Mouse (Mus musculus) 3134 (cell line): ENCODE measurements around the gene Prkce.

Experiments
- DNase-seq: peaks from one replicate; pipeline ENCODE4 v3.0.0-alpha.2; 2011; ENCODE audit warnings: low spot score; ENCODE audit not compliant: insufficient read length; ENCODE audit errors: extremely low read depth

The Prkce gene

GRCm38 (mm10) chr17:86354896-86355295 lies 187.3 kb downstream of the Prkce start:
- DNase-seq: no peak

DNA sequence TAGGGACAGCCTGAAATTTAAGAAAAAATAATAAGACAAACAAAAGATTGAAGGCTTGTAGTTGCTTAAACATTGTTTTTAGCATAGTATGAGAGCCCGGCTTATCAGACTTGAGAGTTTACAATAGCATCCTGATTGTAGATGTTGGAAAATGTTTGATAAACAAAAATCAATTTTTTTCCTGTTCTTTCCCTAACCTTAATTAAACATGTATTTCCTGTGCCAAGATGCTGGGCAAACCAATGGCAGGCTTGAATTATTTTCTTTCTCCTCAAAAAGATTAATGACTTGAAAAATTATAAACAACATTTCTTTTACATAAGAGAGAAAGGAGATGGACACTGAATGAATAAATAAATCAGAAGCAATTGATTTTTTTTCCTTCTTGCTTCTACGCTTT lies 187.7 kb downstream of the Prkce start:
- DNase-seq: no peak

GRCm38 (mm10) chr17:86355772-86356451 lies 188.3 kb downstream of the Prkce start:
- DNase-seq: no peak

DNA sequence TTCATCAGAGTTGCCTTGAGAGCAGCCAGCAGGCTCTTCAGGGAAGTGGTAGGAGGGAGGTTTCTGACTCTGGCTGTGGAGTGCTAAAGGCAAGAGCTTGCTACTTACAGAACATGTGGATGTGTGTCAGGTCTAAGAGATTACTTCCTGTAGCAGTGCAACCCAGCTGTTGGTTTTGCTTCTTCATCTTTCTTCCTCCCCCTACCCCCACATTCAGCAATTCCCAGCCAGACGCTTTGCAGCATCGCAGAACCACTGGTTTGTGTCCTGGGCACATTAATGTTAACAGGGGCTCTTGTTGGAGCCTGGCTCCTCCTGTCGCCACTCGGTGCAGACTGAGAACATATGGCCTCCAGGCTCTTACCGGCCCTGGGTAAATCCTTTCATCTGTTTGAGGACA lies 190.8 kb downstream of the Prkce start:
- no peak for DNase-seq

DNA sequence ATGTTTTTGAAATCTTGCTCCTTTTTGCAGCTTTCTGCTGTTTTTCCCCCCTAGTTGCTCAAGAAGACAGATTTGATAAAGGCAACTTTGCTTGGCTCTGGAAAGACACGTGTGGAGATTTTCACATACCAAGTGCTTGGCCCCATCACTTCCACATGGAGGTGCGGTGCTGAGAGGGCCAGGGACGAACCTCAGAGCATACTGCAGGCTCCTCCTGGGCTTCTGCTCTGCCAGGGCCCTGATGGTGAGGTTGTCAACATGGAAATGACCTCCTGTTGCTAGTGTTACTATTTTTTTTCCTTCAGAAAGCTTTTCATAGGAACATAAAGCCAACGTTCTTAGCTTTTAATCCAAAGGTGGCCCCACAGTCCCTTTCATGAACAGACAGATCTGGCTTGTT lies 191.3 kb downstream of the Prkce start:
- DNase-seq: no peak

DNA sequence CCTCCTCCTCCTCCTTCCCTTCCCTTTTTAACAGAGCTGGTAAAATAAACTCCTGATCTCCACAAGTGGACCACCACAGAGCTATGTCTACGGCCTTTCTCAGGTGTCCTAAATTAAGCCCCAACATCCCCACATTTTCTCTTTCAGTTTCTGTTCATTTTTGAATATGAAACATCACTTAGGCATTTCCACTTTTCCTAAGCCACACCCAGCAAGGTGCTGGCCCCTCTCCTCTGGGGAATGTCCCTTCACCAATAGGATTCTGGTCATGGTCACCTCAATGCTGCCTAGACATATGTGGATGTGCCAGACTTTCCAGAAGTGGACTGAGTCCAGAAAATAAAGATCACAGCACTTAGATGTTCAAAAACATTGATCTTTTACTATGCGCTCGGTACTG lies 193.3 kb downstream of the Prkce start:
- no peak for DNase-seq

DNA sequence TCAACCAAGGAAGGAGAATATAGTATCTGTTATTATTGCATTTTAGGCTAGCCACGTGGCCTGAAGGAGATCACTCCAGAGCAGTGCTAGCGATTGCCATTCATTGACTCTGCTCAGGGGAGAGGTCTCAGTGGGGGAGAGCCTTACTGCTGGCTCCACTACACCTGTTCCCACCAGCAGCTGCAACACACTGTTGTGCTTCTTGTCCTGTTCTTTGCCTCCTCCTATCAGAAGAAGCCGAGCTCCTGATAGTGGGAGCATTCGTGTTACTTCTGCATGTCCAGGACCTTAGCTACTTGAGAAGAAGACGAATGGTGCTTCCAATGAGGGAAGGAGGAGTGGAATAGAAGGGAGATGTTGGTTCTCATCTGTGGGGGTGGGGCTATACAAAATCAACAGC lies 195.8 kb downstream of the Prkce start:
- no peak for DNase-seq

DNA sequence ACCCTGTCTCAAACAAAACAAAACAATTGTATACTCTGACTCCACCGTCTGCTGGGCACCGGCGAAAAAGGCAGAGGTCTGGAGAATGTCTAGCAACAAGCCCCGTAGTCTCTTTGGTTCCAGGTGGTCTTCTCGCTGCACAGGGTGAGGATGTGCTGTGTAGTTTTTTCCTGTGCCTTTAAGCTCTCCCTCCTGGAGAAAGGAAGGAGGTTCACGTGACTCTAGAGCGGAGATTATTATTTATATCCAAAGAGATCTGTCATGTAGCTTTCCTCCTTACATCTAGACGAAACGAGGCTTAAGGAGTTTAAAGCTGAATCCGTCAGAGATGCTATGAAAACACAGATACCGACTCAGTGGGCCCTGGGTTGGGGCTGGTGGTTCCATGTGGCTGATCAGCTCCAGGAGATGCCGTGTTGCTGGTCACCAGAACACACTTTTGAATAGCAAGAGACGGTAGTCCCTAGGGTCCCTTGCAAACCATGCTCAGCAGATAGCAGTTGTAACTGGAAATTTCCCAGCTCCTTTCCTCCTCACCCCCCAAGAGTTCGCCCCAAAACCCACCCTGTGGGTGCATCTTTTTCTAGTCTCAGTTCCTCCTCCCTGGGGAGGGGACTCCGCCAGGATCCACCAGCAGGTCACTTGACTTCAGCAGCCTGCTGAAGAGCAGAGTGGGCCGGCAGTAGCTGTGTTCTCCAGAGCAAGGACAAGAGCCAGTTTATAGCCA lies 196.9 kb downstream of the Prkce start:
- no peak for DNase-seq

DNA sequence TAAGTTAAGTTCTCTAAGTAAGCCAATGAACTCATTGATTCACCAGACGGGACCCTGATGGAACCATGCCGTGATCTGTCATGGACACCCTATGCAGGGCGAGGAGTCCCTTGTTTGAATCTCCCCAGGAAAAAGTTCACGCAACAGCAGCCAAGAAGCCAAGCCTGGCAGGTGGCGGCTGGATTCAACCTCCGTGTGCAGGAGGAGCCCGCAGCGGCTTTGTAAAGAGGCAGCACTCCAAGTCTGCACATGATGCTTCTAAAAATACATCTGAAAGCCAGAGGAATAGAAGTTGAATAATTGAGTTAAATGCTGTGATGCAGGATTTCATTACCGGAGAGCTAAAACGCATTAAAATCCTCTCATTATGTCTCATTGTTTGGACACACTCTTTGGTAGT lies 199.3 kb downstream of the Prkce start:
- DNase-seq: no peak

GRCm38 (mm10) chr17:86367676-86368075 lies 200.1 kb downstream of the Prkce start:
- no peak for DNase-seq

- DNase-seq: no peak
These were observed 202.6 kb downstream of the Prkce start for GRCm38 (mm10) chr17:86370106-86370742.

DNA sequence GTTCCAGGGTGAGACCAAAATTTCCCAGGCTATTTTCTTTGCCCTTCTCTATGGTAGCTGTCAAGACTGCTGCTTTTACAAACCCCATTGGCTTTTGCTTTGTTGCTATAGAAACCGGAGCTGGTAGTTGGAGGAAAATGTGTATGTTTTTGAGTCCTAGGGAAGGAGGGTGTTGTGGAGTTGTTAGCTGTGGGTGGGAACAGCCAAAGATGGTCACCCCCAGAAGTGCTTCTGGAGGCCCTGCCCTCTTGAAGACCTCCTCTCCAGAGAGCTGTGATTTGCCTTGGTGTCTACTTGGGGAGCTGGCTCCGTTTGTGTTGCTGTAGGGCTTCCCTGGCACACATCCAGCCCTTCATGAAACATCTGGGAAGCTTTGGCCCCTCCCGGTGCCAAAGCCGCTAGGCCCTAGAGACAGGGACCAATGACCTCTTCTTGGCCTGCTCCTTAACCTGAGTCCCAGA lies 203.5 kb downstream of the Prkce start:
- no peak for DNase-seq

DNA sequence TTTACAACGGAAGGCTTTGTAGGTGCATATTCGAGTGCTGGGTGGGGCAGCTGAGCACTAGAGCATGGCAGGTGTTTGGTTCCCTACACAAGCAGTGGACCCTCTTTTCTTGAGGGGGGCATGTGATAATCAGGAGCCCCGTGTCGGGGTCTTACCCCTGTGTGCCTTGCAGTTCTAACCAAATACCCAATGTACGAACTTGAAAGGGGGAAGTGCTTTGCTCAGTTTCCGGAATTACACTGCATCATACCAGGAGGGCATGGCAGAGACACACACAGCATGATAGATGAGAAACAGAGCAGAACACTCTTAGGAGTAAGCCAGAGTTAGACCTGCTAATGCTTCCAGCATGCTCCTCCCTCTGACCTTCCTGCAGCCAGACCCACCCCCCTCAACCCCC lies 208.8 kb downstream of the Prkce start:
- DNase-seq: no peak

GRCm38 (mm10) chr17:86377863-86378262 lies 210.3 kb downstream of the Prkce start:
- DNase-seq: no peak

DNA sequence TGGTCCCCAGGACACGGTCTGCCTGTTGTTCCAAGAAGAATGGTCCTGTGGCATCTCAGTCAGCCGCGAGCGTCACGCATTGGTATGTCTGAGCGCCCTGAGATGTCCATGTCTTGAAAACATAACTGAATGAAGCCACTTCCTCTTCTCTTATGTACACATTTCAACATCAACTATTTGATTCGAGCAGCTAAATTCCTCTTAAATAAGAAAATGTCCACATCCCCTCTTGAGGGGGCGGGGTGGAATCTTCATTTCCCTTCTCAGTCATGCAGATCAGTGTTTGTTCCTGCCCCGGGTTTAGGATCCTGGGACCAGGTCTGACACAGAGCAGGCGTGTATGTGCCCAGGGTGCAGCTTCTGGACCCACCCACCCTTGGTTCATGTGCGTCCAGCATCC lies 211.0 kb downstream of the Prkce start:
- DNase-seq: no peak

DNA sequence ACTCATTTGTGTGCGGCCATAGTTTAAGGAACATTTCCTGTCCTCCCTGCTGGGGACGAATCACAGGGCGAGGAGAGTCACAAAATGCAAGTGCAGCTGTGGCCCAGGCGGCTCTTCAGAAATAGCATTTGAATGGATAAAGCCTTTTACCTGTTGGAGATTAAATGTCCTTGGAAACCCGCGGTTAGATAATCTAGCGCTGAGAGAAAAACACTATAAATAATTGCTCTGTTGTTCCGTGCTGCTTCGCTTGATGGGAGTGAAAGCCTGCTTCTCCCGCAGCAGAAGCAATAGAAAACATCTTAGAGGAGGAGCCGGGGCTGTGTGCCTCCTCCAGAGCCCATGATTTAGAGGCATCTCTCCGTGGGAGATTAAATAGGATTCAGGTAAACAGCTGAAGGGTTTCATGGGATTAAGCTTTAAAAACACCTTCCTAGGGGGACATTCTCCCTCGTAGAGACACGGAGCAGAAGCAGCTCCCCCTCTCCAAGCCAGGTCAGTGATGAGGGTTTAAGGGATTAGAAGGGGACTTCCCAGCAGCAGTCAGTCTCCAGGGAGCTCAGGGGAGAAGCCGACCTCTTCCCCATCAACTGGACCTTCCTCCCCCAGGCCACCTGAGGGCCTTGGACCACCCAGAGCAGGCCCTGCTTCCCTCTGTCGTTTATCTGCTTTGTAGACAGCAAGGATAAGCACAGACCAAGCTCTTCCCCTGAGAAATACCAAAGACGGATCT lies 212.0 kb downstream of the Prkce start:
- DNase-seq: no peak

DNA sequence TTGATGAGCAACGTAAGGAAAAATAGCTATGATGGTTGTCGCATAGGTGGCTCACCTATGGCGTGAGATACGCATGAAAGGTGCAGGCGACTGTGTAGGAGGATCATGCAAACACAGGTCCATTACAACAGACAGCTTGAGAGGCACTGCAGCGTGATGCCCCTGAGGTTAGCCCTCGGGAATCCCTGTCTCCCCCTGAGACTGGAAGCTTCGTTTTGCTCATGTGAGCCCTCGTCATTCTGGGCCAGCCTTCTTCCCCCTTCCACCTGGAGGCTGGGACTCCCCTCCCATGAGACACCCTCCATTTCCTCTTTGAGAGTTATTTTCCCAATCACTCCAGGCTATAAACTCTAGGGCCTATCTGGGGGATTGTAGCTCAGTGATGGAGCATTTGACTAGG lies 213.9 kb downstream of the Prkce start:
- DNase-seq: no peak

GRCm38 (mm10) chr17:86382885-86383284 lies 215.3 kb downstream of the Prkce start:
- DNase-seq: no peak

DNA sequence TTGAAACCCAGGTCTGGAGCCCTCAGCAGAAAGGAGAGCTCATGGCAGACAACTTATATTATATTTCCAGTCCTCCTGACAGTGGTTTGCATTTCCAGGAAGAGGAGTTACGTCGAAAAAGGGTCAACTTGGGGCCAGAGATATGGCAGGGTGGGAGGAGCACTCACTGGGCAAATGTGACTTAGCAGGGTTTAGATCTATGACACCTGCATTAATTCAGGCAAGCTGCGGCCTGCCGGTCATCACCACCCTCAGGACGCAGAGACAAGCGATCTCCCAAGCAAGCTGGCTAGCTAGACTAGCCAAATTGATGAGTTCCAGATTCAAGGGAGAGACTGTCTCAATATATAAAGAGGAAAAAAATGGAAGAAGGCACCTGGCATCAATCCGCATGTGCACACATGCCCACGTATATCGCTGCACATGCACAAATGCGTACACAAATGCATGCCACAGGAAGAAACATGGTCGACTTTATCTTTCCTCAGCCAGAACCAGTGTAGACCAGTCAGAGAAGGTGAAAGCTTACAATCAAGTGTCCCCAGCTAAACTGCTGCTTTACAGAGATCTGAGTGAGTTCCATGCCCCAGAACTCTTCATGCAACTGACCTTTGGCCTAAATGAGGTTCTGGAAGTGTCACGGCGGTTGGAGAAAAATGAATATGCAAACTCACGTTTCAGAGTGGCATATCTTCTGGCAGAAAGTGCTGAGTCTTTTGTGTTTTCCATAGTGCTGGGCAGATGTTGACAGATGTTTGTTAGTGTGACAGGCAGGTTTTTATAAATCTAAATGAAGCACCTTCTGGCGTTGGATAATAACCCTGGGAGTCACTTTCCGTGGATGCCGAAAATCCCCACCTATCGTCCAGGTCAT lies 216.4 kb downstream of the Prkce start:
- no peak for DNase-seq

DNA sequence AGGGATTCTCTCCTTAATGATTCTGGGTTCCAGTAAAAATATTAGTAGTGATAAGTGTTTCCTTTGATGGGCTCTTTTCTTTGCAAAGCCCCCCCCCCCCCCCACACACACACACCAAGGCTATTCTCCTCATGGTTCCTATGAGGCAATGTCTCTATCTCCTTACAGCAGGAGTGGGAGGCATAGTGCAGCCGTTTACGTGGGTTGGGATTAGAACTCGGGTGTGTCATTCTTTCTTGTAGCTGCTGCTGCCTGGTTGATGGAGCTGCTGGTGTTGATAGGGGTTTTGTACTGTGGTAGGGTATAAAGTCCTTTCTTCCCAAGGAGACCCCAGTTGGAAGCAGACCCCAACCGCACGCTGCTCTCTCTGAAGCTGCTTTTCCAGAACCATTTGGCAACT lies 224.9 kb downstream of the Prkce start:
- no peak for DNase-seq
